Mouse (Mus musculus) bone marrow, adult 2 months (tissue): ENCODE data around the gene Ubqln4. TPM values are rescaled to one million over a fixed set of nuclear protein-coding genes. Genes with fewer than 3 reads are reported as not detected.

Experiments used
- H3K27ac ChIP-seq: fragments of 200-500 bp; 2 replicates; pipeline ENCODE4 v1.5.1; 2012; ENCODE audit warnings: low read depth, mild to moderate bottlenecking, control low read depth, inconsistent platforms, low read length; ENCODE audit not compliant: control insufficient read depth, poor library complexity, insufficient read depth
- H3K4me1 ChIP-seq: fragments of 200-500 bp; 2 replicates; pipeline ENCODE4 v1.6.1; 2011; ENCODE audit warnings: low read length; ENCODE audit not compliant: control insufficient read depth, insufficient read depth
- H3K4me3 ChIP-seq: fragments of 200-500 bp; replicated peaks from 2 replicates; pipeline ENCODE3; 2011; ENCODE audit warnings: mild to moderate bottlenecking, low read depth, low read length, control low read depth; ENCODE audit not compliant: control insufficient read depth
- CTCF ChIP-seq: fragments of 200-500 bp; IDR thresholded peaks from 2 replicates; pipeline ENCODE4 v1.5.1; 2011; ENCODE audit warnings: low read length, control low read depth; ENCODE audit not compliant: control insufficient read depth, insufficient read depth
- POLR2A ChIP-seq: fragments of 200-500 bp; IDR thresholded peaks from 2 replicates; pipeline ENCODE4 v1.6.1; 2011; ENCODE audit warnings: low read depth, mild to moderate bottlenecking, control low read depth, low read length, borderline replicate concordance; ENCODE audit not compliant: control insufficient read depth
- WGBS: fragments of 180-500 bp; shearing (Covaris S2); methylation state at CpG from one replicate; pipeline ENCODE4 v1.1.7; 2018; 5-methylcytosine and 5-hydroxymethylcytosine counted together
- polyA plus RNA-seq: library from polyadenylated mRNA; stranded (reverse); fragments of >200 nt; gene quantifications from 2 replicates; pipeline ENCODE4 v1.2.4, GENCODE M21; 2011; ENCODE audit warnings: low replicate concordance; ENCODE audit not compliant: missing spikeins, insufficient read depth, insufficient read length

Gene Ubqln4
- polyA plus RNA-seq, 1 experiment: 25.2 TPM

- Histone ChIP-seq H3K4me1 (no peaks in the 10 kb centered on the region; the same call in 1 of the 2 replicates), H3K4me3 (no peak overlapping the region), H3K27ac (no peak overlapping the region)
- 79% methylated on average over 7 of the region's 7 CpGs for WGBS
- TF ChIP-seq CTCF: no peak
These were observed 24.2 kb upstream of the Ubqln4 start for GRCm38 (mm10) chr3:88529204-88530000.

DNA sequence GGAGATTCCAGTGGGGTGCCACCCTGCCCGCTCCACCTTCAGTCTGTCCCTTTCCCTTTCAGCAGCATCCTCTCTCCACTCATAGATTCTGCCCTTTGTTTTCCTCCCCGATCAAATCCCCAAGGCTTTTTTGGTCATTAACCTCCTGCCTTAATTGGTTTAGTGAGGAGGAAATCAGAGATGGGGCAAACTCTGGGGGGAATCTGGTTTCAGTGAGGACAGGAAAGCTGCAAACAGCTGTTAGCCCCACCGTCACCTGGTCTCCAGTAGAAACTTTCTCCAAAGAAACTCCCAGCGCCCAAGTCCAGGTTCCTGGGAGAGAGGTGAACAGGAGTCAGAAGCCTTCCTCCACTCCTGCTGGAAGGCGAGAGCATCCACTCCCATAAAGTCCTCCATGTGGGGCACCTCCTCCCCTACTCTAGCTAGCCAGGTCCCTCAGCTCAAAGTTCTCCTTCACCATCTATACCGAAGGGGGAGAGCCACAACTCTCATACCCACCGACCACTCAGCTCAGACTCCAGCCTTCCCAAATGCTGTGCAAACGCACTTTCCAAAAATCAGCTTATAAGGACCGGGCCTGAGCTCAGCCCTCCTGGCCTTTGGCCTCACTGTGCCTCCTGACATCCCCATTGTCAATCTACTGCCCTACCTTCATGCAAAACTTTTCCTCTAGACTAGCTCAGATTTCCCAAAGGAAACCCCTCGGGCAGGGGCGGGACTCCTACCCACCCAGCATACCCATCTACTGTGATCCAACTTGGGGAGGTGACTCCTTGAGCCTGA lies 23.3 kb upstream of the Ubqln4 start:
- TF ChIP-seq CTCF (no peak), POLR2A (no peak)
- Histone ChIP-seq H3K27ac (no peak overlapping the region), H3K4me1 (no peaks in the 10 kb centered on the region; the same call in 1 of the 2 replicates), H3K4me3 (no peak overlapping the region)
- WGBS: 59% methylated on average over 11 of the region's 11 CpGs

- no peaks in the 10 kb centered on the region; the same call in 1 of the 2 replicates for H3K4me1 ChIP-seq
- WGBS: 1% methylated on average over 61 of the region's 63 CpGs
These were observed 21.9 kb upstream of the Ubqln4 start for GRCm38 (mm10) chr3:88531348-88532298.

DNA sequence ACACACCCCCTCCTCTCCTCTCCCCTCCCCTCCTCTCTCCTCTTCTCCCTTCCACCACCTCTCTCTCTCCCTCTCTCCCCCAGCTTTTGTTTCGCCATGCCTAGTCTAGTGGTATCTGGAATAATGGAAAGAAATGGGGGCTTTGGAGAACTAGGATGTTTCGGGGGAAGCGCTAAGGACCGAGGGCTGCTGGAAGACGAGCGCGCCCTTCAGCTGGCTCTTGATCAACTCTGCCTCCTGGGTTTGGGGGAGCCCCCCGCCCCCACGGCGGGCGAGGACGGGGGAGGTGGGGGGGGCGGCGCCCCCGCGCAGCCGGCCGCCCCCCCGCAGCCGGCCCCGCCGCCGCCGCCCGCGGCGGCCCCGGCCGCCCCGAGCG lies 21.3 kb upstream of the Ubqln4 start, which contains the start of gene Mex3a:
Gene Mex3a (plus strand): TSS at position 97 of the 376 bp plus-strand sequence.
- under 1% methylated on average over 29 of the region's 31 CpGs for WGBS
- H3K27ac ChIP-seq: peak within 1 kb of the TSS; percentile 56; the same call in 1 of the 2 replicates
- TF ChIP-seq CTCF (no peak), POLR2A (no peak)
- H3K4me1 ChIP-seq: peaks cover 1% of the 10 kb centered on the region; the same call in 1 of the 2 replicates
- H3K4me3 ChIP-seq: peak within 1 kb of the TSS; percentile 89

More at GRCm38 (mm10) chr3:88531348-88532298, 21.9 kb upstream of the Ubqln4 start:
- no peak for TF ChIP-seq CTCF
- no peak; the same call in 1 of the 2 replicates for TF ChIP-seq POLR2A
- Histone ChIP-seq H3K27ac (peak overlapping the region; percentile 56; the same call in 1 of the 2 replicates), H3K4me3 (peak overlapping the region; percentile 89)

- WGBS: 2% methylated on average over 40 of the region's 40 CpGs
- H3K27ac ChIP-seq: no peak overlapping the region
- H3K4me1 ChIP-seq: peaks cover 1% of the 10 kb centered on the region; the same call in 1 of the 2 replicates
- H3K4me3 ChIP-seq: peak overlapping the region; percentile 57
- no peak for TF ChIP-seq CTCF
- TF ChIP-seq POLR2A: no peak
These were observed 20.7 kb upstream of the Ubqln4 start for GRCm38 (mm10) chr3:88532689-88533511.

- H3K4me1 ChIP-seq: peaks cover 1% of the 10 kb centered on the region; the same call in 1 of the 2 replicates
- no peak overlapping the region for H3K4me3 ChIP-seq
- TF ChIP-seq POLR2A (no peak), CTCF (no peak)
- no peak overlapping the region for H3K27ac ChIP-seq
- WGBS: 32% methylated on average over 5 of the region's 5 CpGs
These were observed 19.9 kb upstream of the Ubqln4 start for GRCm38 (mm10) chr3:88533706-88534105.

GRCm38 (mm10) chr3:88535005-88535404 lies 18.6 kb upstream of the Ubqln4 start:
- WGBS: 67% methylated on average over 3 of the region's 3 CpGs
- Histone ChIP-seq H3K4me3 (no peak overlapping the region), H3K27ac (no peak overlapping the region), H3K4me1 (peaks cover 1% of the 10 kb centered on the region; the same call in 1 of the 2 replicates)
- TF ChIP-seq CTCF (no peak), POLR2A (no peak)
